Mouse (Mus musculus): ENCODE measurements around the gene Il1rapl1. TPM values are rescaled to one million over a fixed set of nuclear protein-coding genes. Genes with fewer than 3 reads are reported as not detected.

The Il1rapl1 gene
- total and polyA plus RNA-seq, 3 experiments, result not detected

- H3K4me3 ChIP-seq (replicated peaks in 1 of 3; ENCODE audit: low read depth in 2 of 3, low read length in 2 of 3, poor library complexity in 1 of 3), result no peak overlapping the region
- H3K27me3 ChIP-seq (replicated peaks), result no peaks in the 10 kb centered on the region
- H3K9ac ChIP-seq (ENCODE audit: insufficient read depth, low read depth), result no peak overlapping the region
- no peaks in the 10 kb centered on the region for H3K79me2 ChIP-seq (replicated peaks; ENCODE audit: control insufficient read depth, extremely low read depth, insufficient read depth, poor library complexity, severe bottlenecking)
- no peak for TF ChIP-seq ELF1 (IDR thresholded peaks at IDR 0.05; ENCODE audit: low read depth, low read length)
- TF ChIP-seq ZKSCAN1 (IDR thresholded peaks at IDR 0.05; ENCODE audit: borderline replicate concordance, low read depth, low read length), result no peak
- TF ChIP-seq JUND (conservative IDR thresholded peaks at IDR 0.05; ENCODE audit: low read depth, low read length), result no peak
- no peak for TF ChIP-seq E2F4 (IDR thresholded peaks at IDR 0.05; ENCODE audit: insufficient replicate concordance, low read depth, low read length)
- TF ChIP-seq NRF1 (IDR thresholded peaks at IDR 0.05; ENCODE audit: low read depth, low read length), result no peak
- TF ChIP-seq USF1 (IDR thresholded peaks at IDR 0.05; ENCODE audit: low read depth, low read length), result no peak
- no peak overlapping the region for H3K27ac ChIP-seq (ENCODE audit: insufficient read depth, low read depth)
- dilution Hi-C loops (cut with MboI; ENCODE audit: extremely low pct_ligation_motif_present, extremely low pct_unique_long_range_greater_than_20kb, low sequenced_read_pairs), result no loop called here
- peaks cover 2% of the 10 kb centered on the region for H3K9me3 ChIP-seq (replicated peaks; ENCODE audit: low read length)
- H3K36me3 ChIP-seq (replicated peaks in 1 of 2; ENCODE audit: control insufficient read depth in 1 of 2, insufficient read depth in 1 of 2, low read length in 1 of 2), result no peaks in the 10 kb centered on the region
- H3K4me1 ChIP-seq (ENCODE audit: control insufficient read depth in 1 of 2, insufficient read depth in 2 of 2), result no peaks in the 10 kb centered on the region
- H3K4me2 ChIP-seq (ENCODE audit: insufficient read depth, low read depth, poor library complexity, severe bottlenecking), result no peak overlapping the region
- in situ Hi-C loops (cut with MboI; ENCODE audit: low pct_ligation_motif_present, low pct_unique_long_range_greater_than_20kb, low sequenced_read_pairs), result no loop called here
- DNase-seq (ENCODE audit: extremely low read depth), result no peak
These were observed 45.1 kb downstream of the Il1rapl1 start for GRCm38 (mm10) chrX:88070368-88070767.

GRCm38 (mm10) chrX:88043556-88043955, 71.9 kb downstream of the Il1rapl1 start:
- H3K36me3 ChIP-seq (replicated peaks in 1 of 2; ENCODE audit: control insufficient read depth in 1 of 2, insufficient read depth in 1 of 2, low read length in 1 of 2), result no peaks in the 10 kb centered on the region
- H3K4me1 ChIP-seq (ENCODE audit: control insufficient read depth in 1 of 2, insufficient read depth in 2 of 2), result no peaks in the 10 kb centered on the region
- H3K9ac ChIP-seq (ENCODE audit: insufficient read depth, low read depth), result no peak overlapping the region
- no peak for TF ChIP-seq JUN (IDR thresholded peaks at IDR 0.05; ENCODE audit: insufficient read depth, low read depth, low read length)
- TF ChIP-seq SMC3 (IDR thresholded peaks at IDR 0.05; ENCODE audit: low read depth, low read length), result no peak
- no peak for TF ChIP-seq TCF12 (IDR thresholded peaks at IDR 0.05; ENCODE audit: low read depth, low read length)
- no peak for TF ChIP-seq ZNF384 (IDR thresholded peaks at IDR 0.05; ENCODE audit: low read depth, low read length)
- no peak for TF ChIP-seq USF1 (IDR thresholded peaks at IDR 0.05; ENCODE audit: low read depth, low read length)
- TF ChIP-seq GABPA (IDR thresholded peaks at IDR 0.05; ENCODE audit: insufficient replicate concordance, low read depth, low read length), result no peak
- H3K79me2 ChIP-seq (replicated peaks; ENCODE audit: control insufficient read depth, extremely low read depth, insufficient read depth, poor library complexity, severe bottlenecking), result no peaks in the 10 kb centered on the region
- no peak overlapping the region for H3K27ac ChIP-seq (ENCODE audit: insufficient read depth, low read depth)
- DNase-seq (ENCODE audit: extremely low read depth), result no peak
- no peak overlapping the region for H3K4me2 ChIP-seq (ENCODE audit: insufficient read depth, low read depth, poor library complexity, severe bottlenecking)
- in situ Hi-C loops (cut with MboI; ENCODE audit: low pct_ligation_motif_present, low pct_unique_long_range_greater_than_20kb, low sequenced_read_pairs), result no loop called here
- dilution Hi-C loops (cut with MboI; ENCODE audit: extremely low pct_ligation_motif_present, extremely low pct_unique_long_range_greater_than_20kb, low sequenced_read_pairs), result no loop called here
- no peak overlapping the region for H3K4me3 ChIP-seq (replicated peaks in 1 of 3; ENCODE audit: low read depth in 2 of 3, low read length in 2 of 3, poor library complexity in 1 of 3)
- H3K27me3 ChIP-seq (replicated peaks), result no peaks in the 10 kb centered on the region
- H3K9me3 ChIP-seq (replicated peaks; ENCODE audit: low read length), result no peaks in the 10 kb centered on the region

GRCm38 (mm10) chrX:88038984-88039383, 76.5 kb downstream of the Il1rapl1 start:
- TF ChIP-seq SMC3 (IDR thresholded peaks at IDR 0.05; ENCODE audit: low read depth, low read length) (no peak), USF2 (conservative IDR thresholded peaks at IDR 0.05; ENCODE audit: low read depth, low read length) (no peak), KAT2A (IDR thresholded peaks at IDR 0.05; ENCODE audit: insufficient replicate concordance, low read length) (no peak), JUN (IDR thresholded peaks at IDR 0.05; ENCODE audit: insufficient read depth, low read depth, low read length) (no peak), NRF1 (IDR thresholded peaks at IDR 0.05; ENCODE audit: low read depth, low read length) (no peak), BHLHE40 (IDR thresholded peaks at IDR 0.05; ENCODE audit: low read depth, low read length) (no peak), CTCF (conservative IDR thresholded peaks at IDR 0.05 in 1 of 2, IDR thresholded peaks at IDR 0.05 in 1 of 2; ENCODE audit: low read depth in 2 of 2, low read length in 2 of 2) (no peak), E2F4 (IDR thresholded peaks at IDR 0.05; ENCODE audit: insufficient replicate concordance, low read depth, low read length) (no peak)
- in situ Hi-C loops (cut with MboI; ENCODE audit: low pct_ligation_motif_present, low pct_unique_long_range_greater_than_20kb, low sequenced_read_pairs) (no loop called here), dilution Hi-C loops (cut with MboI; ENCODE audit: extremely low pct_ligation_motif_present, extremely low pct_unique_long_range_greater_than_20kb, low sequenced_read_pairs) (no loop called here)
- Histone ChIP-seq H3K4me1 (ENCODE audit: control insufficient read depth in 1 of 2, insufficient read depth in 2 of 2) (no peaks in the 10 kb centered on the region), H3K4me2 (ENCODE audit: insufficient read depth, low read depth, poor library complexity, severe bottlenecking) (no peak overlapping the region), H3K4me3 (replicated peaks in 1 of 3; ENCODE audit: low read depth in 2 of 3, low read length in 2 of 3, poor library complexity in 1 of 3) (no peak overlapping the region), H3K79me2 (replicated peaks; ENCODE audit: control insufficient read depth, extremely low read depth, insufficient read depth, poor library complexity, severe bottlenecking) (no peaks in the 10 kb centered on the region), H3K9me3 (replicated peaks; ENCODE audit: low read length) (no peaks in the 10 kb centered on the region), H3K27ac (ENCODE audit: insufficient read depth, low read depth) (no peak overlapping the region), H3K27me3 (replicated peaks) (no peaks in the 10 kb centered on the region), H3K36me3 (replicated peaks in 1 of 2; ENCODE audit: control insufficient read depth in 1 of 2, insufficient read depth in 1 of 2, low read length in 1 of 2) (no peaks in the 10 kb centered on the region), H3K9ac (ENCODE audit: insufficient read depth, low read depth) (no peak overlapping the region)
- no peak for DNase-seq (ENCODE audit: extremely low read depth)

Measured in CH12.LX (cell line).